Mouse (Mus musculus): ENCODE results near the gene Slco1a4.
"Not testable (repeated sequence)": the region's sequence is repeated elsewhere in the genome, so short reads cannot be mapped to it uniquely, and the experiment has no call there.

Slco1a4 gene

DNA sequence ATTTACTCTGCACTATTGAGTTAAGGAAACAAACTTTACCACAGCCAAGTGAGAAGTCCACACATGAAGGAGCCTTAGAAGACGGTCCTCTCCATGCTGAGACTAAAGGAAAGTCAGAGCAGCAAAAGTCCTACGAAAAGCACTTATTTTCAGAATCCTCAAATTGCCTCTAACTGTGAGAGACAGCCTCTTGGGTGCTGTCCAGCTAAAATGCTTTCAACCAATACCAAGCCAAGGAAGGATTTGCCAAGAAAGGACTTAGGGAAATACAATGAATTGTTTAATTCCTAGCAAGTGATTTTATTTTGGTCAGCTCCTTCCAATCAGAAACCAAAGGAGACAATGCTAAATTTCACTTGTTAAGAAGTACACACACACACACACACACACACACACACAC lies at the start of gene Slco1a4:
Slco1a4 (minus strand) TSS at position 115 of the 400 bp plus-strand sequence.
- CTCF ChIA-PET = no interaction called here

- CTCF ChIA-PET = no interaction called here
These were observed 42.2 kb upstream of the Slco1a4 start for GRCm38 (mm10) chr6:141898197-141898596.

DNA sequence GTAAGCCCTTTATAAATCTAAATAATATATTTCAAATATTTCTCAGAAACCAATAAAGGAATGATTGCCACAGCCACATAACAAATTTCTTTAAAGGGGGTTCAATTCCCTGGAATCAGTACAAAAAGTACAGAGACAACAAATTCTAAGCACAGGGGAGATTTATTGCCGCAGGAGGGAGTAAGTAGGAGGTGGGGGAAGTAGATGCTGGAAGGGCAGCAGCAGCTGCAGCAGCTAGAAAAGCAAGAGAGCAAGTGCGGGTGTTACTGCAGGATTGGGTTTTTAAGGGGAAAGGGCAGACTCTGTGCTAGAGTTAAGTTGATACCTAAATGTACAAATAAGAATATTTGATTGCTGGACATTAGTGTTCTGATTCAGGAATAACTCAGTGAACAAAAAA lies 33.7 kb upstream of the Slco1a4 start:
- CTCF ChIA-PET = no interaction called here

DNA sequence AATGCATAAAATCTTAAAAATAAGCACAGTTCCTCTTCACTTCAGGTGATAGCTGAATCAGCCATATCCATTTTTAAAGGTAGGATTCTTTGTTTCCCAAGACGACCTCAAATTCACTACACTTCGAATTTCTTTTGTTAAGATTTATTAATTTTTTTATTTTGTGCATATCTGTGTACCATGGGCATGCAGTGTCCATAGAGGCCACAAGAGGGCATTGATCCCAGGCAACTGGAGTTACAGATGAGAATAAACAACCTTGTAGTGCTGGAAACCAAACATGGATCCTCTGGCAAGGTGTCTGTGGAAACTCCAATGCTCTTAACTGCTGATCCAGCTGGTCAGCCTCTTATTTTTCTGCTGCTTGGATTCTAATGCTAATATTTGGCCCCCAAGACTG lies 32.2 kb upstream of the Slco1a4 start:
- CTCF ChIA-PET = no interaction called here

DNA sequence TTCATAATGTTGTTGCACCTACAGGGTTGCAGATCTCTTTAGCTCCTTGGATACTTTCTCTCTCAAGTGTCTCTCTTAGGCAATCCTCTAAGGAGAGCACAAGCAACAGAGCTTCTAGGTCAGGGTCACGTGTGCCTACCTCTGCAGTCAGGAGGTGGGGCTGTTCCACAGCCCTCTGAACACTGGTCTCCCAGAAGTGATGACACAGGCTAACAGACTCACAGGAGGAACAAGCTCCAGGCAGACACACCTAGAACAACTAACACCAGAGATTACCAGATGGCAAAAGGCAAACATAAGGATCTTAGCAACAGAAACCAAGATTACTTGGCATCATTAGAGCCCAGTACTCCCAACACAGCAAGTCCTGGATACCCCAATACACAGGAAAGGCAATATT lies 26.6 kb upstream of the Slco1a4 start:
- CTCF ChIA-PET = no interaction called here

DNA sequence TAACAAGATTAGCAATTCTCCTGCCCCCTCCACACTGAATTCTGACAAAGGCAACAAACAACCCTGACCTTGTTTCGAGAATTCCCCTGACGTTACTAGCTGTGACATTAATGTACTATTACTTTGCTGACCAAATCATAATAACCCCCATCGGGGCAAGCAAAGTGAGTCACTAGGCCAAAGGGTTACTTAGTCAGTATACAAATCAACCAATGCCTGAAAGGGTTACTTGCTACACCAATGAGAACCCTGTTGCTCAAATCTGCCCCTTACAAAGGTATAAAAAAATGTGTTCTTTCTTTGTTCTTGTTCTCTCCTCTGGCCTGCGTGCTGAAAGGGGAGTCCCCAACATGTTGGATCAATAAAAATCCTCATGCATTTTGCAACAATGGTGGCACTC lies 19.7 kb upstream of the Slco1a4 start:
- CTCF ChIA-PET = not testable (repeated sequence)

GRCm38 (mm10) chr6:141871711-141872110 lies 15.7 kb upstream of the Slco1a4 start:
- CTCF ChIA-PET = no interaction called here

DNA sequence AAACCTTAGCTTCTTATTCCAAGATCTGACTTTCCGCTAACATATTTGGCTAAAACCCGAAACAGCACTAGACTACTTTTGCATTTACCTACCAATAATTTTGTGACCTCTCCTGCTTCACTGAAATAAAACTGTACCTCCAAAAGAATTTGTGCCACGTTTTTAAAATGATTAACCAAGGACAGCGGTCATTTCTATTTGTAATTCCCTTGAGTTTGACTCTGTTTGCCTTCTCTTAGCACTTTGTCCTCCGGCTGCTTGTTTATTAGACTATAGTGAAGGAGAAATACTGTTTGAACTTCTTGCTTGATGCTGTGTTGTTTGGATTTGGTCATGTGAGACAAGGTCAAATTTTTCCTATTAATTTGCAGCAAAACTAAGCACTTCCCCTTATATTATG lies 12.7 kb upstream of the Slco1a4 start:
- CTCF ChIA-PET = no interaction called here

DNA sequence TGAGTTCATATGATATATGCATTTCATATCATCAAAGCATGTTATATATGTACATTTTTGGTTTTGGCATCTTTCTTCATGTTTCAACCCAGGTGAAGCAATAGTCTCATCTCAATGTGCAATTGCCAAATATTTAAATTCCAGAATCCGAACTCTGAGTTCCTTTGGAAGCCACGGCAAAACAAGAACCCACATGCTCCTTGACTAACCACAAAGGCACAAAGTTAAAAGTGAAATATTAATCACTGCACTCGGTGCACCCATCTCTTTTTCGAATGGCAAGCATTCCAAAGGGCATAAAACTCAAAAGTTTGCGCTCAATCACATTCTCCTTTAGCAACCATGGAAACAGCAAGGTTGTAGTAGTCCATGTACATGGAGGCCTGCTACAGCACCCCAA lies 10.0 kb upstream of the Slco1a4 start:
- CTCF ChIA-PET = interaction anchor here (0.5 kb wide), 1 partner anchor 652 kb away, joined by 15 read pairs; no protein-coding TSS in a partner anchor

GRCm38 (mm10) chr6:141857735-141858531 lies 1.9 kb upstream of the Slco1a4 start:
- CTCF ChIA-PET = no interaction called here

DNA sequence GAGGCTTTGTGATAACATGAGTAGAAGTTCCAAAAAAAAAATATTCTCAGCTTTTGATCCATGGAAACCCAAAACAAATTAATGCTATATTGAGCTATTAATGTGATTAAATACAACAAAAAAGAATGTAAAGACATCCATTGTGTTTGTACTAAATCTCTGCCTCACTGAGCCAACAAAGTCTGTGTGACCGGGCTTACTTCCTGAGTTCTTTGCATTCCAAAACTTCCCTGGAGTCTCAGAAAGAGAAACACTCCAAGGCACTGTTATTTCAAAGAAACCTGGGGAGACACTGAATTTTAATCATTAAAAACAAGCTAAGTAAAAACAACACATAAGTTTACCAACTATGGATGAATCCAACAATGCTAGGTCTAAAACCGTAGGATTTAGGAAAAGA lies 2.4 kb downstream of the Slco1a4 start:
- CTCF ChIA-PET = no interaction called here

GRCm38 (mm10) chr6:141849051-141849450 lies 6.9 kb downstream of the Slco1a4 start:
- CTCF ChIA-PET = no interaction called here

DNA sequence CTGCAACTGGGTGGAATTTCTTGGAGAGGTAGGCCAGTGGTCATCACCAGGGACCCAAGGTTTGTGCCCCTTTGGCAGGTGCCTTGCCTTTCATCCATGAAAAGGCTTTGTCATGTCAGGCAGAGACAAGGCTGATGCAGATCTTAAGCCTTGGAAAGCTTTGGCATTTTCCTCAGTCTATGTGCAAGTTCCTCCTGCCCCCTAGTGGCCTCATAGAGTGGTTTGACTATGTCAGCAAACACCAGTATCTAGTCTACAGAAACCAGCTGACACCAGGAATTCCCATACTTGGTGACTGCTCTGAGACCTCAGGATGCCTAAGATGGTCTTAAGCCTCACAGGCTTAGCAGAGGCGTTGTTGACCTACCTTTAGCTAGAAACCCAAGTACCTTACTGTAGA lies 58.2 kb downstream of the Slco1a4 start:
- CTCF ChIA-PET = no interaction called here

- CTCF ChIA-PET = no interaction called here
These were observed 81.5 kb downstream of the Slco1a4 start for GRCm38 (mm10) chr6:141774476-141774875.

- CTCF ChIA-PET = no interaction called here
These were observed 82.3 kb downstream of the Slco1a4 start, which contains the start of gene Gm5724 for GRCm38 (mm10) chr6:141773710-141774109. Gene Gm5724 (minus strand): TSS chr6:141773810.
